Mouse (Mus musculus) hindbrain, embryonic 12.5 days (tissue): ENCODE data around the gene Sgsm3. TPM values are rescaled to one million over a fixed set of nuclear protein-coding genes. Genes with fewer than 3 reads are reported as not detected.

Experiments
- ATAC-seq: fragments of 200-750 bp; cut with Nextera tagmentation; 2 replicates; pipeline ENCODE4 v1.8.0; 2017; ENCODE audit warnings: moderate TSS enrichment; ENCODE audit not compliant: low FRiP score
- H3K27ac ChIP-seq: fragments of 300-500 bp; sonication (generic); 2 replicates; pipeline ENCODE4 v1.5.1; 2016; ENCODE audit warnings: mild to moderate bottlenecking
- H3K27me3 ChIP-seq: fragments of 300-500 bp; sonication (generic); 2 replicates; pipeline ENCODE4 v1.6.1; 2016; ENCODE audit warnings: mild to moderate bottlenecking
- H3K36me3 ChIP-seq: fragments of 300-500 bp; sonication (generic); 2 replicates; pipeline ENCODE4 v1.6.1; 2016; ENCODE audit warnings: mild to moderate bottlenecking
- H3K4me1 ChIP-seq: fragments of 300-500 bp; sonication (generic); 2 replicates; pipeline ENCODE4 v1.6.1; 2016
- H3K4me2 ChIP-seq: fragments of 300-500 bp; sonication (generic); replicated peaks from 2 replicates; pipeline ENCODE4 v1.6.1; 2016; ENCODE audit warnings: mild to moderate bottlenecking
- H3K4me3 ChIP-seq: fragments of 300-500 bp; sonication (generic); 2 replicates; pipeline ENCODE4 v1.5.1; 2016; ENCODE audit warnings: mild to moderate bottlenecking
- H3K9ac ChIP-seq: fragments of 300-500 bp; sonication (generic); 2 replicates; pipeline ENCODE4 v1.6.1; 2016; ENCODE audit warnings: mild to moderate bottlenecking, moderate library complexity
- H3K9me3 ChIP-seq: fragments of 300-500 bp; sonication (generic); replicated peaks from 2 replicates; pipeline ENCODE4 v1.6.1; 2016; ENCODE audit warnings: mild to moderate bottlenecking
- WGBS: fragments of 180-500 bp; shearing (Covaris S2); methylation state at CpG from one replicate; pipeline ENCODE4 v1.1.7; 2016; 5-methylcytosine and 5-hydroxymethylcytosine counted together
- polyA plus RNA-seq: library from polyadenylated mRNA; unstranded; fragments of >200 nt; fragmentation: Nextera tagmentation; extraction: Ambion mirVana; gene quantifications from 2 replicates; pipeline ENCODE4 v1.2.1, GENCODE M21; 2016

Sgsm3 gene
- polyA plus RNA-seq, 1 experiment from 2014 or later = 46.4 TPM

GRCm38 (mm10) chr15:80988331-80988730 is 10.8 kb downstream of the Sgsm3 start:
- no peak overlapping the region for H3K9ac ChIP-seq
- no peaks in the 10 kb centered on the region for H3K27me3 ChIP-seq
- H3K9me3 ChIP-seq = no peaks in the 10 kb centered on the region

GRCm38 (mm10) chr15:80989712-80990111 is 12.1 kb downstream of the Sgsm3 start:
- ATAC-seq = no peak
- 81% methylated on average over 3 of the region's 3 CpGs for WGBS
- Histone ChIP-seq H3K4me1 (no peaks in the 10 kb centered on the region), H3K36me3 (no peaks in the 10 kb centered on the region), H3K9me3 (no peaks in the 10 kb centered on the region), H3K4me3 (no peak overlapping the region), H3K27me3 (no peaks in the 10 kb centered on the region), H3K27ac (no peak overlapping the region), H3K9ac (no peak overlapping the region), H3K4me2 (no peak overlapping the region)

More at GRCm38 (mm10) chr15:80988331-80988730, 10.8 kb downstream of the Sgsm3 start:
- Histone ChIP-seq H3K4me1 (no peaks in the 10 kb centered on the region), H3K27ac (no peak overlapping the region), H3K4me2 (no peak overlapping the region), H3K36me3 (no peaks in the 10 kb centered on the region), H3K4me3 (no peak overlapping the region)
- WGBS = 45% methylated on average over 1 of the region's 1 CpGs
- no peak for ATAC-seq

GRCm38 (mm10) chr15:80994959-80995358 is 17.4 kb downstream of the Sgsm3 start:
- Histone ChIP-seq H3K27me3 (no peaks in the 10 kb centered on the region), H3K36me3 (no peaks in the 10 kb centered on the region), H3K4me1 (no peaks in the 10 kb centered on the region), H3K9ac (no peak overlapping the region), H3K4me3 (no peak overlapping the region), H3K9me3 (no peaks in the 10 kb centered on the region), H3K27ac (no peak overlapping the region), H3K4me2 (no peak overlapping the region)
- WGBS = 86% methylated on average over 5 of the region's 5 CpGs
- ATAC-seq = no peak

GRCm38 (mm10) chr15:80996090-80996835 is 18.7 kb downstream of the Sgsm3 start:
- WGBS = 87% methylated on average over 6 of the region's 6 CpGs

GRCm38 (mm10) chr15:80997077-80997476 is 19.5 kb downstream of the Sgsm3 start:
- Histone ChIP-seq H3K9ac (no peak overlapping the region), H3K27me3 (no peaks in the 10 kb centered on the region), H3K4me3 (no peak overlapping the region), H3K4me2 (no peak overlapping the region), H3K9me3 (no peaks in the 10 kb centered on the region), H3K4me1 (peaks cover 5% of the 10 kb centered on the region), H3K27ac (no peak overlapping the region), H3K36me3 (no peaks in the 10 kb centered on the region)
- WGBS = 63% methylated on average over 1 of the region's 1 CpGs
- no peak for ATAC-seq

More at GRCm38 (mm10) chr15:80996090-80996835, 18.7 kb downstream of the Sgsm3 start:
- Histone ChIP-seq H3K4me3 (no peak overlapping the region), H3K36me3 (no peaks in the 10 kb centered on the region), H3K4me2 (no peak overlapping the region), H3K27ac (no peak overlapping the region), H3K9ac (no peak overlapping the region), H3K9me3 (no peaks in the 10 kb centered on the region), H3K27me3 (no peaks in the 10 kb centered on the region), H3K4me1 (peaks cover 5% of the 10 kb centered on the region)
- ATAC-seq = no peak

GRCm38 (mm10) chr15:81000419-81001138 is 23.0 kb downstream of the Sgsm3 start:
- H3K4me2 ChIP-seq = no peak overlapping the region
- 27% methylated on average over 2 of the region's 4 CpGs for WGBS
- H3K4me3 ChIP-seq = no peak overlapping the region
- no peaks in the 10 kb centered on the region for H3K9me3 ChIP-seq
- no peaks in the 10 kb centered on the region for H3K27me3 ChIP-seq
- H3K4me1 ChIP-seq = peaks cover 5% of the 10 kb centered on the region
- H3K36me3 ChIP-seq = peaks cover 13% of the 10 kb centered on the region
- no peak overlapping the region for H3K27ac ChIP-seq
- no peak for ATAC-seq
- H3K9ac ChIP-seq = no peak overlapping the region

GRCm38 (mm10) chr15:81006127-81006735 is 28.7 kb downstream of the Sgsm3 start:
- 90% methylated on average over 10 of the region's 10 CpGs for WGBS
- Histone ChIP-seq H3K4me3 (no peak overlapping the region), H3K9ac (no peak overlapping the region), H3K9me3 (no peaks in the 10 kb centered on the region), H3K27me3 (no peaks in the 10 kb centered on the region), H3K27ac (no peak overlapping the region), H3K4me2 (no peak overlapping the region), H3K36me3 (peaks cover 46% of the 10 kb centered on the region), H3K4me1 (no peaks in the 10 kb centered on the region)
- ATAC-seq = no peak

GRCm38 (mm10) chr15:81007339-81007738 is 29.8 kb downstream of the Sgsm3 start:
- WGBS = 98% methylated on average over 9 of the region's 9 CpGs
- no peak overlapping the region for H3K4me3 ChIP-seq
- H3K9ac ChIP-seq = no peak overlapping the region
- H3K4me2 ChIP-seq = no peak overlapping the region
- H3K9me3 ChIP-seq = no peaks in the 10 kb centered on the region
- H3K27me3 ChIP-seq = no peaks in the 10 kb centered on the region
- H3K27ac ChIP-seq = no peak overlapping the region
- H3K4me1 ChIP-seq = no peaks in the 10 kb centered on the region
- no peak for ATAC-seq
- H3K36me3 ChIP-seq = peaks cover 54% of the 10 kb centered on the region

- Histone ChIP-seq H3K27ac (no peak overlapping the region), H3K9me3 (no peaks in the 10 kb centered on the region), H3K9ac (no peak overlapping the region), H3K4me3 (no peak overlapping the region), H3K4me2 (no peak overlapping the region), H3K4me1 (no peaks in the 10 kb centered on the region), H3K27me3 (no peaks in the 10 kb centered on the region), H3K36me3 (peaks cover 57% of the 10 kb centered on the region)
- ATAC-seq = no peak
- whole genome bisulfite sequencing = 86% methylated on average over 8 of the region's 8 CpGs
These were observed 30.3 kb downstream of the Sgsm3 start for GRCm38 (mm10) chr15:81007905-81008304.

- no peak for ATAC-seq
- H3K4me3 ChIP-seq = no peak overlapping the region
- no peak overlapping the region for H3K9ac ChIP-seq
- H3K4me1 ChIP-seq = no peaks in the 10 kb centered on the region
- H3K9me3 ChIP-seq = no peaks in the 10 kb centered on the region
- WGBS = 68% methylated on average over 10 of the region's 10 CpGs
- H3K4me2 ChIP-seq = no peak overlapping the region
- no peak overlapping the region for H3K27ac ChIP-seq
- H3K36me3 ChIP-seq = peaks cover 55% of the 10 kb centered on the region
- H3K27me3 ChIP-seq = no peaks in the 10 kb centered on the region
These were observed 31.1 kb downstream of the Sgsm3 start for GRCm38 (mm10) chr15:81008689-81009123.

GRCm38 (mm10) chr15:81010114-81010513 is 32.5 kb downstream of the Sgsm3 start:
- Histone ChIP-seq H3K9ac (no peak overlapping the region), H3K36me3 (peaks cover 61% of the 10 kb centered on the region), H3K9me3 (no peaks in the 10 kb centered on the region), H3K4me2 (no peak overlapping the region), H3K4me3 (no peak overlapping the region), H3K27ac (no peak overlapping the region), H3K27me3 (no peaks in the 10 kb centered on the region), H3K4me1 (no peaks in the 10 kb centered on the region)
- WGBS = 89% methylated on average over 7 of the region's 7 CpGs
- no peak for ATAC-seq

- Histone ChIP-seq H3K27ac (no peak overlapping the region), H3K27me3 (no peaks in the 10 kb centered on the region), H3K4me2 (no peak overlapping the region), H3K4me1 (no peaks in the 10 kb centered on the region), H3K9me3 (no peaks in the 10 kb centered on the region), H3K36me3 (peaks cover 75% of the 10 kb centered on the region), H3K9ac (no peak overlapping the region), H3K4me3 (no peak overlapping the region)
- no peak for ATAC-seq
- WGBS = 68% methylated on average over 3 of the region's 3 CpGs
These were observed 34.0 kb downstream of the Sgsm3 start for GRCm38 (mm10) chr15:81011523-81011922.
